Mouse (Mus musculus) liver, adult 2 months (tissue): ENCODE results near the gene Yy1.

Experiments
- CTCF ChIP-seq: fragments of 200-500 bp; IDR thresholded peaks from 2 replicates; pipeline ENCODE4 v1.5.1; 2011; ENCODE audit warnings: low read depth, low read length, control low read depth
- POLR2A ChIP-seq: fragments of 200-500 bp; IDR thresholded peaks from 2 replicates; pipeline ENCODE4 v1.6.1; 2011; ENCODE audit warnings: low read length, control low read depth; ENCODE audit not compliant: insufficient read depth; ENCODE audit errors: extremely low read depth

- TF ChIP-seq CTCF (no peak), POLR2A (no peak)
Observed at GRCm38 (mm10) chr12:108812463-108812862, 19.7 kb downstream of the Yy1 start.
